Mouse (Mus musculus): ENCODE measurements around the gene Dusp1. TPM values are rescaled to one million over a fixed set of nuclear protein-coding genes. Genes with fewer than 3 reads are reported as not detected.

The Dusp1 gene
- polyA plus RNA-seq, 1 experiment from 2014 or later = 33.4 TPM

- H3K4me2 ChIP-seq (ENCODE audit: low read length) = no peak overlapping the region
- H3K36me3 ChIP-seq (ENCODE audit: control insufficient read depth, insufficient read depth, low read length) = no peaks in the 10 kb centered on the region; the same call in none of the 2 replicates
- no peak overlapping the region for H3K9ac ChIP-seq (ENCODE audit: low read depth, low read length)
- H3K27me3 ChIP-seq (ENCODE audit: control insufficient read depth, insufficient read depth, low read depth, low read length) = no peaks in the 10 kb centered on the region
- WGBS = 100% methylated on average over 3 of the region's 3 CpGs
- ATAC-seq = no peak
- H3K4me3 ChIP-seq (ENCODE audit: low read depth, low read length) = no peak overlapping the region
- no peak overlapping the region for H3K27ac ChIP-seq (ENCODE audit: low read length)
- peaks cover 9% of the 10 kb centered on the region for H3K4me1 ChIP-seq (ENCODE audit: control insufficient read depth, insufficient read depth, low read length)
- H3K9me3 ChIP-seq (replicated peaks; ENCODE audit: control insufficient read depth, low read length, poor library complexity, severe bottlenecking) = no peaks in the 10 kb centered on the region
Measured at GRCm38 (mm10) chr17:26580873-26581401, 19.0 kb upstream of the Dusp1 start.

- Histone ChIP-seq H3K27me3 (ENCODE audit: control insufficient read depth, insufficient read depth, low read depth, low read length) (no peaks in the 10 kb centered on the region), H3K9ac (ENCODE audit: low read depth, low read length) (no peak overlapping the region), H3K4me2 (ENCODE audit: low read length) (no peak overlapping the region), H3K36me3 (ENCODE audit: control insufficient read depth, insufficient read depth, low read length) (no peaks in the 10 kb centered on the region; the same call in none of the 2 replicates), H3K4me1 (ENCODE audit: control insufficient read depth, insufficient read depth, low read length) (peaks cover 4% of the 10 kb centered on the region; the same call in 1 of the 2 replicates), H3K4me3 (ENCODE audit: low read depth, low read length) (no peak overlapping the region), H3K27ac (ENCODE audit: low read length) (no peak overlapping the region), H3K9me3 (replicated peaks; ENCODE audit: control insufficient read depth, low read length, poor library complexity, severe bottlenecking) (no peaks in the 10 kb centered on the region)
- WGBS = 92% methylated on average over 6 of the region's 6 CpGs
- no peak for ATAC-seq
Measured at GRCm38 (mm10) chr17:26579396-26579795, 17.5 kb upstream of the Dusp1 start.

- H3K9me3 ChIP-seq (replicated peaks; ENCODE audit: control insufficient read depth, low read length, poor library complexity, severe bottlenecking) = no peaks in the 10 kb centered on the region
- no peak overlapping the region for H3K27ac ChIP-seq (ENCODE audit: low read length)
- no peak overlapping the region for H3K4me2 ChIP-seq (ENCODE audit: low read length)
- no peaks in the 10 kb centered on the region for H3K27me3 ChIP-seq (ENCODE audit: control insufficient read depth, insufficient read depth, low read depth, low read length)
- H3K36me3 ChIP-seq (ENCODE audit: control insufficient read depth, insufficient read depth, low read length) = no peaks in the 10 kb centered on the region; the same call in none of the 2 replicates
- peaks cover 2% of the 10 kb centered on the region; the same call in 1 of the 2 replicates for H3K4me1 ChIP-seq (ENCODE audit: control insufficient read depth, insufficient read depth, low read length)
- 95% methylated on average over 11 of the region's 11 CpGs for WGBS
- H3K4me3 ChIP-seq (ENCODE audit: low read depth, low read length) = no peak overlapping the region
- H3K9ac ChIP-seq (ENCODE audit: low read depth, low read length) = no peak overlapping the region
- ATAC-seq = no peak
Measured at GRCm38 (mm10) chr17:26578771-26579170, 16.8 kb upstream of the Dusp1 start.

- Histone ChIP-seq H3K4me3 (ENCODE audit: low read depth, low read length) (no peak overlapping the region), H3K36me3 (ENCODE audit: control insufficient read depth, insufficient read depth, low read length) (no peaks in the 10 kb centered on the region; the same call in none of the 2 replicates), H3K9ac (ENCODE audit: low read depth, low read length) (no peak overlapping the region), H3K4me1 (ENCODE audit: control insufficient read depth, insufficient read depth, low read length) (peaks cover 2% of the 10 kb centered on the region; the same call in 1 of the 2 replicates), H3K27ac (ENCODE audit: low read length) (no peak overlapping the region), H3K9me3 (replicated peaks; ENCODE audit: control insufficient read depth, low read length, poor library complexity, severe bottlenecking) (no peaks in the 10 kb centered on the region), H3K4me2 (ENCODE audit: low read length) (no peak overlapping the region), H3K27me3 (ENCODE audit: control insufficient read depth, insufficient read depth, low read depth, low read length) (no peaks in the 10 kb centered on the region)
- 90% methylated on average over 7 of the region's 7 CpGs for WGBS
- ATAC-seq = no peak
Measured at GRCm38 (mm10) chr17:26578162-26578561, 16.2 kb upstream of the Dusp1 start.

GRCm38 (mm10) chr17:26577309-26577708 is 15.4 kb upstream of the Dusp1 start:
- H3K4me1 ChIP-seq (ENCODE audit: control insufficient read depth, insufficient read depth, low read length) = peaks cover under 1% of the 10 kb centered on the region; the same call in 1 of the 2 replicates
- no peak overlapping the region for H3K9ac ChIP-seq (ENCODE audit: low read depth, low read length)
- no peaks in the 10 kb centered on the region for H3K27me3 ChIP-seq (ENCODE audit: control insufficient read depth, insufficient read depth, low read depth, low read length)
- H3K27ac ChIP-seq (ENCODE audit: low read length) = no peak overlapping the region; the same call in 1 of the 2 replicates
- H3K36me3 ChIP-seq (ENCODE audit: control insufficient read depth, insufficient read depth, low read length) = no peaks in the 10 kb centered on the region; the same call in none of the 2 replicates
- H3K4me2 ChIP-seq (ENCODE audit: low read length) = no peak overlapping the region
- no peaks in the 10 kb centered on the region for H3K9me3 ChIP-seq (replicated peaks; ENCODE audit: control insufficient read depth, low read length, poor library complexity, severe bottlenecking)
- WGBS = 91% methylated on average over 11 of the region's 11 CpGs
- H3K4me3 ChIP-seq (ENCODE audit: low read depth, low read length) = no peak overlapping the region
- no peak for ATAC-seq

- Histone ChIP-seq H3K36me3 (ENCODE audit: control insufficient read depth, insufficient read depth, low read length) (no peaks in the 10 kb centered on the region; the same call in none of the 2 replicates), H3K27me3 (ENCODE audit: control insufficient read depth, insufficient read depth, low read depth, low read length) (no peaks in the 10 kb centered on the region), H3K4me2 (ENCODE audit: low read length) (no peak overlapping the region), H3K4me1 (ENCODE audit: control insufficient read depth, insufficient read depth, low read length) (no peaks in the 10 kb centered on the region; the same call in 1 of the 2 replicates), H3K27ac (ENCODE audit: low read length) (no peak overlapping the region; the same call in 1 of the 2 replicates), H3K9ac (ENCODE audit: low read depth, low read length) (no peak overlapping the region), H3K4me3 (ENCODE audit: low read depth, low read length) (no peak overlapping the region), H3K9me3 (replicated peaks; ENCODE audit: control insufficient read depth, low read length, poor library complexity, severe bottlenecking) (no peaks in the 10 kb centered on the region)
- WGBS = 94% methylated on average over 7 of the region's 7 CpGs
- ATAC-seq = no peak
Measured at GRCm38 (mm10) chr17:26576833-26577232, 14.9 kb upstream of the Dusp1 start.

- 87% methylated on average over 12 of the region's 12 CpGs for WGBS
- H3K9me3 ChIP-seq (replicated peaks; ENCODE audit: control insufficient read depth, low read length, poor library complexity, severe bottlenecking) = no peaks in the 10 kb centered on the region
- ATAC-seq = no peak
Measured at GRCm38 (mm10) chr17:26575786-26576690, 14.1 kb upstream of the Dusp1 start.

GRCm38 (mm10) chr17:26574701-26575100 is 12.8 kb upstream of the Dusp1 start:
- Histone ChIP-seq H3K4me3 (ENCODE audit: low read depth, low read length) (no peak overlapping the region), H3K4me1 (ENCODE audit: control insufficient read depth, insufficient read depth, low read length) (no peaks in the 10 kb centered on the region), H3K4me2 (ENCODE audit: low read length) (no peak overlapping the region), H3K36me3 (ENCODE audit: control insufficient read depth, insufficient read depth, low read length) (no peaks in the 10 kb centered on the region; the same call in none of the 2 replicates), H3K27ac (ENCODE audit: low read length) (no peak overlapping the region), H3K9ac (ENCODE audit: low read depth, low read length) (no peak overlapping the region), H3K27me3 (ENCODE audit: control insufficient read depth, insufficient read depth, low read depth, low read length) (no peaks in the 10 kb centered on the region), H3K9me3 (replicated peaks; ENCODE audit: control insufficient read depth, low read length, poor library complexity, severe bottlenecking) (no peaks in the 10 kb centered on the region)
- 92% methylated on average over 5 of the region's 5 CpGs for WGBS
- ATAC-seq = no peak

More at GRCm38 (mm10) chr17:26575786-26576690, 14.1 kb upstream of the Dusp1 start:
- Histone ChIP-seq H3K4me1 (ENCODE audit: control insufficient read depth, insufficient read depth, low read length) (no peaks in the 10 kb centered on the region), H3K27ac (ENCODE audit: low read length) (no peak overlapping the region), H3K4me2 (ENCODE audit: low read length) (no peak overlapping the region), H3K4me3 (ENCODE audit: low read depth, low read length) (no peak overlapping the region), H3K9ac (ENCODE audit: low read depth, low read length) (no peak overlapping the region), H3K36me3 (ENCODE audit: control insufficient read depth, insufficient read depth, low read length) (no peaks in the 10 kb centered on the region; the same call in none of the 2 replicates), H3K27me3 (ENCODE audit: control insufficient read depth, insufficient read depth, low read depth, low read length) (no peaks in the 10 kb centered on the region)

- H3K9me3 ChIP-seq (replicated peaks; ENCODE audit: control insufficient read depth, low read length, poor library complexity, severe bottlenecking) = no peaks in the 10 kb centered on the region
- 90% methylated on average over 11 of the region's 11 CpGs for WGBS
- H3K27me3 ChIP-seq (ENCODE audit: control insufficient read depth, insufficient read depth, low read depth, low read length) = no peaks in the 10 kb centered on the region
- H3K36me3 ChIP-seq (ENCODE audit: control insufficient read depth, insufficient read depth, low read length) = no peaks in the 10 kb centered on the region; the same call in none of the 2 replicates
- H3K4me1 ChIP-seq (ENCODE audit: control insufficient read depth, insufficient read depth, low read length) = no peaks in the 10 kb centered on the region
- no peak overlapping the region for H3K9ac ChIP-seq (ENCODE audit: low read depth, low read length)
- H3K27ac ChIP-seq (ENCODE audit: low read length) = no peak overlapping the region
- no peak for ATAC-seq
- H3K4me3 ChIP-seq (ENCODE audit: low read depth, low read length) = no peak overlapping the region
- H3K4me2 ChIP-seq (ENCODE audit: low read length) = no peak overlapping the region
Measured at GRCm38 (mm10) chr17:26574118-26574517, 12.2 kb upstream of the Dusp1 start.

Measured in midbrain, embryonic 16.5 days (tissue).